Mouse (Mus musculus): ENCODE measurements around the gene Ankib1.

DNA sequence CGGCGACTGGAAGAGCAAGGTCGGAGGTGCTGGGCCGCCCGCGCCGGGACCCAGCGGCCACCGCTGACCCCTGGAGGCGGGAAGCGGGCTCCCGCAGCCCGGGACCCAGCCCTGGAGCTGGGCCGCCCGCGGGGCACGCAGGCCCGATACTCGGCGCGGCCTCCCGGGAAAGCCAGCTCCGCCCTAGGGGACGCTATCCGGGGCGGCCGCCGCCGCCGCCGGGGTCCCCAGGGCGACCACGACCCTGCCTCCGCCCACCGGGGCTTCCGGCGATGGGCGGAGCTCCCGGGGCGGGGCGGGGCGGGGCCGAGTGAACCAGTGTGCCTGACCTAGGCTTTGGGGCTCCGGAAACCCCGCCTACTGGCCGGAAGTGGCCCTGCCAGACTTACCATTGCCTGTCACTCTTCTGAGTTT lies 155.0 kb downstream of the Ankib1 start:
- peak; percentile 38; the same call in 1 of the 2 replicates for TF ChIP-seq POLR2A (IDR thresholded peaks at IDR 0.05; ENCODE audit: borderline replicate concordance, control insufficient read depth, low read depth, low read length)
- peak; percentile 15; the same call in 1 of the 2 replicates for TF ChIP-seq CTCF (IDR thresholded peaks at IDR 0.05; ENCODE audit: control insufficient read depth, insufficient read depth, low read length)

Data from bone marrow, adult 2 months (tissue).